20 mouse cellular contexts compared by ENCODE assay signal in genomic region chr7:141457236-141457635, GRCm38 (mm10). TPM values are rescaled to one million over a fixed set of nuclear protein-coding genes. Genes with fewer than 3 reads are reported as not detected.
DNase-seq lines count a peak whose midpoint lies in the region; ATAC-seq and TF ChIP-seq lines count a peak whose summit lies in the region.
"Had no signal": no experiment of that assay in that cellular context is flagged by ENCODE, and none has a peak within 500 bp of the region (broad histone marks: within the 10 kb centered on the region; RNA-seq: fewer than 3 reads in every experiment).

No protein-coding gene starts in this region.

- no peaks in the 10 kb centered on the region for H3K9me3 ChIP-seq in heart, embryonic 12.5 days (replicated peaks)
- H3K9me3 ChIP-seq in lung, postnatal 0 days (ENCODE audit: low read length): no peaks in the 10 kb centered on the region
- H3K9me3 ChIP-seq: embryonic facial prominence, embryonic 15.5 days; G1E; hindbrain, embryonic 13.5 days; liver, embryonic 12.5 days; midbrain, embryonic 15.5 days had no signal

- TF ChIP-seq EP300 in lung, postnatal 0 days (IDR thresholded peaks at IDR 0.05): no peak

- H3K4me1 ChIP-seq in heart, embryonic 12.5 days (replicated peaks): peaks cover 30% of the 10 kb centered on the region
- H3K4me1 ChIP-seq in lung, postnatal 0 days (ENCODE audit: insufficient read depth, low read depth, low read length): peaks cover 30% of the 10 kb centered on the region
- H3K4me1 ChIP-seq in lung, adult 2 months (ENCODE audit: control insufficient read depth, insufficient read depth, low read length): peaks cover 22% of the 10 kb centered on the region
- peaks cover 45% of the 10 kb centered on the region for H3K4me1 ChIP-seq in bone marrow macrophage, adult 2 months (ENCODE audit: control insufficient read depth, insufficient read depth, low read length)

- peak; percentile 60 for DNase-seq in cerebellum, adult 11-12 months
- peak; percentile 95 for DNase-seq in heart, adult 11 months
- peak; percentile 4 for DNase-seq in lung, postnatal 0 days (ENCODE audit: low spot score)
- no peak for DNase-seq in lung, adult 2 months
- DNase-seq in left cerebral cortex, postnatal 25 days (ENCODE audit: low spot score in 2 of 2): no peak
- DNase-seq: embryo, embryonic 11 days; kidney, postnatal 4 days; layer of hippocampus, adult 9-11 months had no signal

- H3K27me3 ChIP-seq in heart, embryonic 12.5 days (replicated peaks): peaks cover 29% of the 10 kb centered on the region
- no peaks in the 10 kb centered on the region for H3K27me3 ChIP-seq in lung, postnatal 0 days (replicated peaks; ENCODE audit: insufficient read depth, low read length)

- H3K36me3 ChIP-seq in heart, embryonic 12.5 days: peaks cover 21% of the 10 kb centered on the region
- peaks cover 22% of the 10 kb centered on the region for H3K36me3 ChIP-seq in lung, postnatal 0 days (ENCODE audit: insufficient read depth, low read length)

- ATAC-seq in cerebellum, adult (ENCODE audit: insufficient number of reproducible peaks, low FRiP score, low TSS enrichment): no peak
- no peak for ATAC-seq in heart, embryonic 12.5 days (ENCODE audit: insufficient number of reproducible peaks, low FRiP score)
- ATAC-seq in lung, postnatal 0 days: no peak
- ATAC-seq: activated CD4-positive, CD25-positive, alpha-beta regulatory T cell, adult 4 months; forebrain, embryonic 16.5 days; inflammation-experienced regulatory T-cells, adult 6 months; liver, embryonic 12.5 days; midbrain, embryonic 15.5 days had no signal

- intact Hi-C loops in left cerebral cortex, postnatal 25 days (cut with DNase I): loop anchor here (5.0 kb wide), 1 partner anchor 45 kb away; the partner anchor contains the start of gene Gatd1

- no peak overlapping the region for H3K9ac ChIP-seq in heart, embryonic 12.5 days
- no peak overlapping the region for H3K9ac ChIP-seq in lung, postnatal 0 days (replicated peaks; ENCODE audit: low read depth)
- H3K9ac ChIP-seq: embryonic facial prominence, embryonic 15.5 days; hindbrain, embryonic 13.5 days; liver, embryonic 12.5 days; midbrain, embryonic 15.5 days had no signal

- no peak overlapping the region for H3K4me3 ChIP-seq in heart, embryonic 12.5 days
- H3K4me3 ChIP-seq in lung, postnatal 0 days (ENCODE audit: low read depth, low read length): no peak overlapping the region
- H3K4me3 ChIP-seq in lung, adult 2 months (replicated peaks; ENCODE audit: extremely low read depth, low read depth, low read length): no peak overlapping the region
- H3K4me3 ChIP-seq in bone marrow macrophage, adult 2 months (ENCODE audit: insufficient read depth, low read length): peak overlapping the region; percentile 85; the same call in 1 of the 2 replicates
- H3K4me3 ChIP-seq: embryonic facial prominence, embryonic 15.5 days; left cerebral cortex, adult 2 months; liver, embryonic 12.5 days; midbrain, embryonic 15.5 days had no signal

- no peak overlapping the region for H3K27ac ChIP-seq in heart, embryonic 12.5 days (ENCODE audit: poor library complexity, severe bottlenecking)
- H3K27ac ChIP-seq in lung, postnatal 0 days (ENCODE audit: low read length): no peak overlapping the region
- H3K27ac ChIP-seq in bone marrow macrophage, adult 2 months (ENCODE audit: insufficient read depth, low read depth, low read length): no peak overlapping the region
- H3K27ac ChIP-seq: embryonic facial prominence, embryonic 15.5 days; hindbrain, embryonic 13.5 days; left cerebral cortex, adult 2 months; liver, embryonic 12.5 days; midbrain, embryonic 15.5 days had no signal

- TF ChIP-seq POLR2A in lung, adult 2 months (IDR thresholded peaks at IDR 0.05; ENCODE audit: borderline replicate concordance, extremely low read depth, low read depth, low read length): no peak
- TF ChIP-seq POLR2A in bone marrow macrophage, adult 2 months (IDR thresholded peaks at IDR 0.05; ENCODE audit: borderline replicate concordance, low read depth, low read length): no peak

- no peak for TF ChIP-seq CTCF in lung, postnatal 0 days (IDR thresholded peaks at IDR 0.05)
- no peak for TF ChIP-seq CTCF in lung, adult 2 months (IDR thresholded peaks at IDR 0.05; ENCODE audit: insufficient read depth, low read length)
- TF ChIP-seq CTCF in bone marrow macrophage, adult 2 months (IDR thresholded peaks at IDR 0.05; ENCODE audit: low read depth, low read length): no peak

- WGBS in heart, embryonic 12.5 days: 90% methylated on average over 14 of the region's 14 CpGs
- 89% methylated on average over 14 of the region's 14 CpGs for WGBS in lung, postnatal 0 days
- 86% methylated on average over 14 of the region's 14 CpGs for WGBS in lung, adult 2 months

- H3K4me2 ChIP-seq in heart, embryonic 12.5 days: no peak overlapping the region
- H3K4me2 ChIP-seq in lung, postnatal 0 days (replicated peaks; ENCODE audit: low read depth, low read length): peak overlapping the region; percentile 82; the same call in 1 of the 2 replicates
- H3K4me2 ChIP-seq: embryonic facial prominence, embryonic 15.5 days; liver, embryonic 12.5 days had no signal

RNA-seq across cellular contexts. Expression of gene Pnpla2, which starts 2.2 kb away (rescaled TPM):
- 42.3 and 43.3 TPM in 2 replicates for polyA plus RNA-seq in heart, embryonic 12.5 days (2016; fragmentation: Nextera tagmentation; extraction: Ambion mirVana)
- 96.0 and 116 TPM in 2 replicates for polyA plus RNA-seq in lung, postnatal 0 days (2015; fragmentation: Nextera tagmentation; extraction: Ambion mirVana)
- 289 and 356 TPM in 2 replicates for polyA plus RNA-seq in lung, adult 2 months (2012; rRNA removed)
- 92.9 and 94.0 TPM in 2 replicates for polyA plus RNA-seq in bone marrow macrophage, adult 2 months (2012; ENCODE audit: insufficient read depth, insufficient read length, missing spikeins)
- 10 to 100 TPM; 21.4 to 28.6 TPM for total RNA-seq in left cerebral cortex, postnatal 25 days (2021)

RNA-seq across cellular contexts. Expression of gene Cracr2b, which starts 3.7 kb away (rescaled TPM):
- polyA plus RNA-seq in heart, embryonic 12.5 days (2016; fragmentation: Nextera tagmentation; extraction: Ambion mirVana): 16.6 and 17.5 TPM in 2 replicates
- 74.9 and 82.0 TPM in 2 replicates for polyA plus RNA-seq in lung, postnatal 0 days (2015; fragmentation: Nextera tagmentation; extraction: Ambion mirVana)
- 177 and 239 TPM in 2 replicates for polyA plus RNA-seq in lung, adult 2 months (2012; rRNA removed)
- 66.8 and 69.6 TPM in 2 replicates for polyA plus RNA-seq in bone marrow macrophage, adult 2 months (2012; ENCODE audit: insufficient read depth, insufficient read length, missing spikeins)
- 1 to 10 TPM; 2.5 to 4.1 TPM for total RNA-seq in left cerebral cortex, postnatal 25 days (2021)
- polyA plus RNA-seq: activated CD4-positive, CD25-positive, alpha-beta regulatory T cell, adult 4 months; G1E; inflammation-experienced regulatory T-cells, adult 6 months had no signal

RNA-seq across cellular contexts. Expression of gene Cd151, which starts 10.0 kb away (rescaled TPM):
- polyA plus RNA-seq in heart, embryonic 12.5 days (2016; fragmentation: Nextera tagmentation; extraction: Ambion mirVana): 27.4 and 30.6 TPM in 2 replicates
- 45.1 and 49.6 TPM in 2 replicates for polyA plus RNA-seq in lung, postnatal 0 days (2015; fragmentation: Nextera tagmentation; extraction: Ambion mirVana)
- 537 and 555 TPM in 2 replicates for polyA plus RNA-seq in lung, adult 2 months (2012; rRNA removed)
- polyA plus RNA-seq in bone marrow macrophage, adult 2 months (2012; ENCODE audit: insufficient read depth, insufficient read length, missing spikeins): 49.5 and 57.9 TPM in 2 replicates
- total RNA-seq in left cerebral cortex, postnatal 25 days (2021): 10 to 100 TPM; 25.3 to 29.6 TPM

RNA-seq across cellular contexts. Expression of gene Rplp2, which starts 10.1 kb away (rescaled TPM):
- 867 and 941 TPM in 2 replicates for polyA plus RNA-seq in heart, embryonic 12.5 days (2016; fragmentation: Nextera tagmentation; extraction: Ambion mirVana)
- polyA plus RNA-seq in lung, postnatal 0 days (2015; fragmentation: Nextera tagmentation; extraction: Ambion mirVana): 878 and 910 TPM in 2 replicates
- 415 and 591 TPM in 2 replicates for polyA plus RNA-seq in lung, adult 2 months (2012; rRNA removed)
- 2,115 and 2,403 TPM in 2 replicates for polyA plus RNA-seq in bone marrow macrophage, adult 2 months (2012; ENCODE audit: insufficient read depth, insufficient read length, missing spikeins)
- 100 to 1,000 TPM; 488 to 498 TPM for total RNA-seq in left cerebral cortex, postnatal 25 days (2021)

RNA-seq across cellular contexts. Expression of gene Pidd1, which starts 13.4 kb away (rescaled TPM):
- polyA plus RNA-seq in heart, embryonic 12.5 days (2016; fragmentation: Nextera tagmentation; extraction: Ambion mirVana): 12.0 and 14.3 TPM in 2 replicates
- 1.7 and 1.8 TPM in 2 replicates for polyA plus RNA-seq in lung, postnatal 0 days (2015; fragmentation: Nextera tagmentation; extraction: Ambion mirVana)
- polyA plus RNA-seq in lung, adult 2 months (2012; rRNA removed): 6.7 and 7.1 TPM in 2 replicates
- polyA plus RNA-seq in bone marrow macrophage, adult 2 months (2012; ENCODE audit: insufficient read depth, insufficient read length, missing spikeins): 4.0 and 5.6 TPM in 2 replicates
- total RNA-seq in left cerebral cortex, postnatal 25 days (2021): under 1 TPM; 0.64 to 0.96 TPM

Comparison
In these comparisons a context has a peak if more than half of its experiments do, and no peak if none do; other contexts are left out.
1. DNase-seq: peak in cerebellum, adult 11-12 months (single experiment), heart, adult 11 months (single experiment) and lung, postnatal 0 days (single experiment); none in lung, adult 2 months (single experiment) and left cerebral cortex, postnatal 25 days (0 of 2).